Mouse (Mus musculus) small intestine, adult 2 months (tissue): ENCODE results near the gene Cyp4f17. TPM values are rescaled to one million over a fixed set of nuclear protein-coding genes. Genes with fewer than 3 reads are reported as not detected.
"Not testable (repeated sequence)": the region's sequence is repeated elsewhere in the genome, so short reads cannot be mapped to it uniquely, and the experiment has no call there.

Experiments
- H3K27ac ChIP-seq: fragments of 200-500 bp; 2 replicates; pipeline ENCODE4 v1.5.1; 2012; ENCODE audit warnings: low read depth, low read length, control low read depth, inconsistent platforms; ENCODE audit not compliant: insufficient read depth
- H3K27me3 ChIP-seq: fragments of 200-500 bp; 2 replicates; pipeline ENCODE4 v1.6.1; 2012; ENCODE audit warnings: mild to moderate bottlenecking, moderate library complexity, low read length, inconsistent platforms; ENCODE audit not compliant: control insufficient read depth, insufficient read depth
- H3K36me3 ChIP-seq: fragments of 200-500 bp; 2 replicates; pipeline ENCODE4 v1.6.1; 2012; ENCODE audit warnings: mild to moderate bottlenecking, low read length, control low read depth, inconsistent platforms; ENCODE audit not compliant: control insufficient read depth, insufficient read depth
- H3K4me1 ChIP-seq: fragments of 200-500 bp; 2 replicates; pipeline ENCODE4 v1.6.1; 2012; ENCODE audit warnings: low read length, inconsistent platforms, mixed read lengths; ENCODE audit not compliant: control insufficient read depth, insufficient read depth, insufficient read length
- H3K4me3 ChIP-seq: fragments of 200-500 bp; 2 replicates; pipeline ENCODE4 v1.5.1; 2012; ENCODE audit warnings: low read depth, mild to moderate bottlenecking, control low read depth, inconsistent platforms, low read length, moderate library complexity
- CTCF ChIP-seq: fragments of 200-500 bp; IDR thresholded peaks from 2 replicates; pipeline ENCODE4 v1.5.1; 2012; ENCODE audit warnings: low read depth, mild to moderate bottlenecking, control low read depth, inconsistent platforms, low read length, moderate library complexity, mixed read lengths; ENCODE audit not compliant: insufficient replicate concordance, insufficient read length; ENCODE audit errors: extremely low read depth
- POLR2A ChIP-seq: fragments of 200-500 bp; IDR thresholded peaks from 2 replicates; pipeline ENCODE4 v1.6.1; 2012; ENCODE audit warnings: low read depth, mild to moderate bottlenecking, control low read depth, inconsistent platforms, low read length, moderate library complexity
- WGBS: fragments of 180-500 bp; shearing (Covaris S2); methylation state at CpG from one replicate; pipeline ENCODE4 v1.1.7; 2018; 5-methylcytosine and 5-hydroxymethylcytosine counted together
- polyA plus RNA-seq: library from polyadenylated mRNA; depleted of rRNA; stranded (reverse); fragments of >200 nt; gene quantifications from 2 replicates; pipeline ENCODE4 v1.2.3, GENCODE M21; 2012

The Cyp4f17 gene
- polyA plus RNA-seq, 1 experiment, result 2.5 TPM

- no peak for TF ChIP-seq POLR2A
- no peak for TF ChIP-seq CTCF
- Histone ChIP-seq H3K27ac (no peak overlapping the region), H3K4me1 (no peaks in the 10 kb centered on the region; the same call in 1 of the 2 replicates), H3K36me3 (no peaks in the 10 kb centered on the region), H3K4me3 (no peak overlapping the region), H3K27me3 (no peaks in the 10 kb centered on the region)
- WGBS, result 67% methylated on average over 2 of the region's 2 CpGs
These were observed 2.7 kb upstream of the Cyp4f17 start for GRCm38 (mm10) chr17:32503111-32503510.

GRCm38 (mm10) chr17:32506729-32507245 is 937 bp downstream of the Cyp4f17 start:
- H3K36me3 ChIP-seq, result no peaks in the 10 kb centered on the region
- H3K4me1 ChIP-seq, result no peaks in the 10 kb centered on the region; the same call in 1 of the 2 replicates
- H3K27ac ChIP-seq, result no peak overlapping the region
- TF ChIP-seq CTCF, result no peak
- TF ChIP-seq POLR2A, result no peak
- WGBS, result 57% methylated on average over 9 of the region's 9 CpGs
- H3K27me3 ChIP-seq, result no peaks in the 10 kb centered on the region
- peak overlapping the region; percentile 67 for H3K4me3 ChIP-seq

- no peak overlapping the region for H3K4me3 ChIP-seq
- H3K27me3 ChIP-seq, result no peaks in the 10 kb centered on the region
- H3K4me1 ChIP-seq, result no peaks in the 10 kb centered on the region
- 56% methylated on average over 5 of the region's 5 CpGs for WGBS
- H3K36me3 ChIP-seq, result no peaks in the 10 kb centered on the region
- TF ChIP-seq POLR2A, result no peak
- no peak for TF ChIP-seq CTCF
- no peak overlapping the region for H3K27ac ChIP-seq
These were observed 10.3 kb downstream of the Cyp4f17 start for GRCm38 (mm10) chr17:32516126-32516525.

- no peak overlapping the region for H3K27ac ChIP-seq
- WGBS, result 93% methylated on average over 5 of the region's 5 CpGs
These were observed 16.1 kb downstream of the Cyp4f17 start for GRCm38 (mm10) chr17:32521981-32522380.

GRCm38 (mm10) chr17:32522386-32522785 is 16.5 kb downstream of the Cyp4f17 start:
- Histone ChIP-seq H3K36me3 (no peaks in the 10 kb centered on the region), H3K4me1 (no peaks in the 10 kb centered on the region), H3K27me3 (no peaks in the 10 kb centered on the region), H3K27ac (no peak overlapping the region), H3K4me3 (no peak overlapping the region)
- TF ChIP-seq CTCF (no peak), POLR2A (no peak)
- WGBS, result 86% methylated on average over 4 of the region's 4 CpGs

More at GRCm38 (mm10) chr17:32521981-32522380, 16.1 kb downstream of the Cyp4f17 start:
- no peaks in the 10 kb centered on the region for H3K27me3 ChIP-seq
- TF ChIP-seq CTCF (no peak), POLR2A (no peak)
- H3K4me1 ChIP-seq, result no peaks in the 10 kb centered on the region
- no peaks in the 10 kb centered on the region for H3K36me3 ChIP-seq
- no peak overlapping the region for H3K4me3 ChIP-seq

- no peak overlapping the region for H3K4me3 ChIP-seq
- H3K27ac ChIP-seq, result no peak overlapping the region
- TF ChIP-seq CTCF, result no peak
- no peak for TF ChIP-seq POLR2A
- 63% methylated on average over 5 of the region's 5 CpGs for WGBS
- peaks cover 1% of the 10 kb centered on the region; the same call in 1 of the 2 replicates for H3K4me1 ChIP-seq
- no peaks in the 10 kb centered on the region for H3K27me3 ChIP-seq
- no peaks in the 10 kb centered on the region for H3K36me3 ChIP-seq
These were observed 17.0 kb downstream of the Cyp4f17 start for GRCm38 (mm10) chr17:32522816-32523215.

GRCm38 (mm10) chr17:32523895-32524294 is 18.0 kb downstream of the Cyp4f17 start:
- Histone ChIP-seq H3K27ac (no peak overlapping the region), H3K4me1 (peaks cover 5% of the 10 kb centered on the region; the same call in 1 of the 2 replicates), H3K36me3 (no peaks in the 10 kb centered on the region), H3K27me3 (no peaks in the 10 kb centered on the region), H3K4me3 (peak overlapping the region; percentile 59)
- TF ChIP-seq POLR2A, result no peak
- no peak for TF ChIP-seq CTCF
- WGBS, result 84% methylated on average over 11 of the region's 11 CpGs

- H3K4me1 ChIP-seq, H3K4me3 ChIP-seq, H3K27me3 ChIP-seq, H3K36me3 ChIP-seq, H3K27ac ChIP-seq: not testable (repeated sequence)
- WGBS, result 96% methylated on average over 1 of the region's 1 CpGs
These were observed 20.5 kb downstream of the Cyp4f17 start for GRCm38 (mm10) chr17:32526341-32526740.
